Mouse (Mus musculus): Measurements from ENCODE around the gene Fgd6.
A peak's percentile ranks its signal among the peaks of the same experiment; 100 is the strongest.

The Fgd6 gene

GRCm38 (mm10) chr10:94045301-94045700 lies 9.5 kb downstream of the Fgd6 start:
- DNase-seq (ENCODE audit: low read depth, low spot score) = no peak

GRCm38 (mm10) chr10:94047024-94047423 lies 11.2 kb downstream of the Fgd6 start:
- DNase-seq (ENCODE audit: low read depth, low spot score) = no peak

- no peak for DNase-seq (ENCODE audit: low read depth, low spot score)
Measured at GRCm38 (mm10) chr10:94047845-94048559, 12.2 kb downstream of the Fgd6 start.

- no peak for DNase-seq (ENCODE audit: low read depth, low spot score)
Measured at GRCm38 (mm10) chr10:94049121-94049520, 13.3 kb downstream of the Fgd6 start.

- no peak for DNase-seq (ENCODE audit: low read depth, low spot score)
Measured at GRCm38 (mm10) chr10:94050736-94051135, 14.9 kb downstream of the Fgd6 start.

GRCm38 (mm10) chr10:94056487-94056886 lies 20.7 kb downstream of the Fgd6 start:
- DNase-seq (ENCODE audit: low read depth, low spot score) = no peak

- no peak for DNase-seq (ENCODE audit: low read depth, low spot score)
Measured at GRCm38 (mm10) chr10:94059618-94060055, 23.8 kb downstream of the Fgd6 start.

- DNase-seq (ENCODE audit: low read depth, low spot score) = no peak
Measured at GRCm38 (mm10) chr10:94060190-94060589, 24.4 kb downstream of the Fgd6 start.

GRCm38 (mm10) chr10:94062357-94062756 lies 26.6 kb downstream of the Fgd6 start:
- no peak for DNase-seq (ENCODE audit: low read depth, low spot score)

- DNase-seq (ENCODE audit: low read depth, low spot score) = no peak
Measured at GRCm38 (mm10) chr10:94066896-94067295, 31.1 kb downstream of the Fgd6 start.

- no peak for DNase-seq (ENCODE audit: low read depth, low spot score)
Measured at GRCm38 (mm10) chr10:94068701-94069100, 32.9 kb downstream of the Fgd6 start.

- no peak for DNase-seq (ENCODE audit: low read depth, low spot score)
Measured at GRCm38 (mm10) chr10:94071641-94072040, 35.8 kb downstream of the Fgd6 start.

- DNase-seq (ENCODE audit: low read depth, low spot score) = no peak
Measured at GRCm38 (mm10) chr10:94072261-94072915, 36.6 kb downstream of the Fgd6 start.

GRCm38 (mm10) chr10:94072916-94073465 lies 37.2 kb downstream of the Fgd6 start:
- no peak for DNase-seq (ENCODE audit: low read depth, low spot score)

GRCm38 (mm10) chr10:94076966-94077825 lies 41.4 kb downstream of the Fgd6 start:
- peak; percentile 19 for DNase-seq (ENCODE audit: low read depth, low spot score)

- no peak for DNase-seq (ENCODE audit: low read depth, low spot score)
Measured at GRCm38 (mm10) chr10:94080740-94081139, 44.9 kb downstream of the Fgd6 start.

GRCm38 (mm10) chr10:94082040-94082734 lies 46.4 kb downstream of the Fgd6 start:
- DNase-seq (ENCODE audit: low read depth, low spot score) = peak; percentile 11

GRCm38 (mm10) chr10:94086315-94086714 lies 50.5 kb downstream of the Fgd6 start:
- DNase-seq (ENCODE audit: low read depth, low spot score) = no peak

GRCm38 (mm10) chr10:94087367-94088077 lies 51.7 kb downstream of the Fgd6 start:
- DNase-seq (ENCODE audit: low read depth, low spot score) = peak; percentile 37

GRCm38 (mm10) chr10:94090032-94090431 lies 54.2 kb downstream of the Fgd6 start:
- no peak for DNase-seq (ENCODE audit: low read depth, low spot score)

- peak; percentile 43 for DNase-seq (ENCODE audit: low read depth, low spot score)
Measured at GRCm38 (mm10) chr10:94093534-94093933, 57.7 kb downstream of the Fgd6 start.

Data from ES-CJ7 (cell line).